Mouse (Mus musculus): ENCODE results near the gene Tmem158.

DNA sequence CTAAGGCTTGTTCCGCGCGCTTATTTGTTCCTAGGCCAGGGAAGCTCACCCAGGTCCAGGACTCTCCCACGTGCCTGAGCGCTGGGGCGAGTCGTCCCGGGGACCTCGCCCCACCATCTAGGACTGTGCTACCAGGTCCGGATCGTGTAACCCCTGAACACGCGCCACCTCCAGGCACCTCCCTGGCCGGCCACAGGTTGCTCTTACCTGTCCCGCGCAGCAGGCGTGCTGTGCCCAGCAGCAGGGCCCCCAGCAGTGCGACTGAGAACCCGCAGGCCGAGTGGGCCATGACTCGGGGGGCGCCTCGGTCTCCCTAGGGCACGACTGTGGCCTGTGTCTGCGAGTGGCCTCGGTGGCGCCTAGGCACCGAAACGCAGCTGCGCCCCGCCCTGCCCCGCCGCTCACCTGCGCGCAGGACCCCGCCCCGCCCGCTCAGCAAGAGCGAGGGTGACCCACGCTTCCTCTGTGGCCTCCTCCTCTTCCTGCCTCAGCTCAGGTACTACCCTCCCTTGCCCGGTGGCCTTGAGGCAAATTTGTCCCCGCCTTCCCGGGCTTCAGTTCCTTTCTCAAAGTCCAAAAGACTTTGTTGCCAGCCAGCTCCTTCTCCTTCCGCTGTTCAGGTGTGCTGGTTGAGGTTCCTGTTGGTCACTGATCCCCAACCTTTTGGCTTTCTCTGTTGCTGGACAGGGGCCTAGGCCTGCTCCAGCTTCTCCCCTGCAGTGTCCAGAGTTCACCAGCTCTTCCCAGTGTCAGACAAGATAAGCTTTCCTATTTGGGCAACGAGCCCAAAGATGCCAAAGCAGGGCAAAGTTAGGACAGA, 44.7 kb downstream of the Tmem158 start, which contains the start of gene Cdcp1:
- TF ChIP-seq POLR2A (IDR thresholded peaks at IDR 0.05; ENCODE audit: borderline replicate concordance, insufficient read depth, low read length) (no peak), CTCF (IDR thresholded peaks at IDR 0.05; ENCODE audit: borderline replicate concordance, insufficient read depth, low read depth, low read length) (no peak)

Data from cerebellum, adult 2 months (tissue).